Mouse (Mus musculus): ENCODE data around the gene Fst.

GRCm38 (mm10) chr13:114455788-114456187, 3.0 kb downstream of the Fst start:
- TF ChIP-seq POLR2A (IDR thresholded peaks at IDR 0.05; ENCODE audit: extremely low read depth, insufficient read depth, low read length) (no peak), CTCF (IDR thresholded peaks at IDR 0.05; ENCODE audit: extremely low read depth, insufficient read depth, low read length) (no peak)
